In genomic region chr19:59466417-59466937, GRCm38 (mm10) we compare ENCODE assay signal across 18 mouse cellular contexts. TPM values are rescaled to one million over a fixed set of nuclear protein-coding genes. Genes with fewer than 3 reads are reported as not detected.
DNase-seq lines count a peak whose midpoint lies in the region; ATAC-seq lines count a peak whose summit lies in the region.
"Had no signal": no experiment of that assay in that cellular context is flagged by ENCODE, and none has a peak within 500 bp of the region (broad histone marks: within the 10 kb centered on the region; RNA-seq: fewer than 3 reads in every experiment).

No protein-coding gene starts in this region.

- 2% methylated on average over 6 of the region's 6 CpGs for WGBS in kidney, embryonic 14.5 days
- under 1% methylated on average over 6 of the region's 6 CpGs for WGBS in embryonic facial prominence, embryonic 12.5 days
- under 1% methylated on average over 6 of the region's 6 CpGs for WGBS in forebrain, embryonic 10.5 days
- under 1% methylated on average over 6 of the region's 6 CpGs for WGBS in midbrain, embryonic 11.5 days

- no peaks in the 10 kb centered on the region for H3K9me3 ChIP-seq in kidney, embryonic 14.5 days (ENCODE audit: control insufficient read depth, low read length)
- H3K9me3 ChIP-seq in embryonic facial prominence, embryonic 12.5 days, result no peaks in the 10 kb centered on the region
- no peaks in the 10 kb centered on the region for H3K9me3 ChIP-seq in forebrain, embryonic 10.5 days
- no peaks in the 10 kb centered on the region for H3K9me3 ChIP-seq in midbrain, embryonic 11.5 days (ENCODE audit: control insufficient read depth, low read length)

- peak overlapping the region; percentile 8; the same call in 1 of the 2 replicates for H3K4me3 ChIP-seq in kidney, embryonic 14.5 days (ENCODE audit: low read length)
- H3K4me3 ChIP-seq in embryonic facial prominence, embryonic 12.5 days, result no peak overlapping the region
- H3K4me3 ChIP-seq in forebrain, embryonic 10.5 days, result peak overlapping the region; percentile 91
- H3K4me3 ChIP-seq in midbrain, embryonic 11.5 days (ENCODE audit: low read depth, low read length), result no peak overlapping the region

- H3K4me2 ChIP-seq in kidney, embryonic 14.5 days (replicated peaks; ENCODE audit: low read depth, low read length), result peak overlapping the region; percentile 47
- peak overlapping the region; percentile 20; the same call in 1 of the 2 replicates for H3K4me2 ChIP-seq in embryonic facial prominence, embryonic 12.5 days (replicated peaks)
- peak overlapping the region; percentile 30 for H3K4me2 ChIP-seq in midbrain, embryonic 11.5 days

- peaks cover 92% of the 10 kb centered on the region for H3K27me3 ChIP-seq in kidney, embryonic 14.5 days (ENCODE audit: control insufficient read depth, insufficient read depth, low read length)
- peaks cover 85% of the 10 kb centered on the region for H3K27me3 ChIP-seq in embryonic facial prominence, embryonic 12.5 days
- peaks cover 100% of the 10 kb centered on the region for H3K27me3 ChIP-seq in forebrain, embryonic 10.5 days (ENCODE audit: poor library complexity, severe bottlenecking)
- H3K27me3 ChIP-seq in midbrain, embryonic 11.5 days (ENCODE audit: control insufficient read depth, insufficient read depth, low read length), result peaks cover 94% of the 10 kb centered on the region

- no peaks in the 10 kb centered on the region for H3K36me3 ChIP-seq in kidney, embryonic 14.5 days (ENCODE audit: control insufficient read depth, insufficient read depth, low read length)
- H3K36me3 ChIP-seq in embryonic facial prominence, embryonic 12.5 days, result no peaks in the 10 kb centered on the region
- peaks cover 30% of the 10 kb centered on the region for H3K36me3 ChIP-seq in forebrain, embryonic 10.5 days (replicated peaks)
- no peaks in the 10 kb centered on the region for H3K36me3 ChIP-seq in midbrain, embryonic 11.5 days (ENCODE audit: control insufficient read depth, insufficient read depth, low read length)
- H3K36me3 ChIP-seq: G1E had no signal

- peak overlapping the region; percentile 3; the same call in 1 of the 2 replicates for H3K9ac ChIP-seq in kidney, embryonic 14.5 days (ENCODE audit: low read depth, low read length)
- H3K9ac ChIP-seq in embryonic facial prominence, embryonic 12.5 days, result no peak overlapping the region
- no peak overlapping the region for H3K9ac ChIP-seq in midbrain, embryonic 11.5 days (ENCODE audit: low read length)

- peaks cover 17% of the 10 kb centered on the region for H3K4me1 ChIP-seq in kidney, embryonic 14.5 days (ENCODE audit: control insufficient read depth, insufficient read depth, low read length)
- peaks cover 26% of the 10 kb centered on the region for H3K4me1 ChIP-seq in embryonic facial prominence, embryonic 12.5 days
- peaks cover 98% of the 10 kb centered on the region for H3K4me1 ChIP-seq in forebrain, embryonic 10.5 days
- H3K4me1 ChIP-seq in midbrain, embryonic 11.5 days (ENCODE audit: control insufficient read depth, insufficient read depth, low read length), result peaks cover 39% of the 10 kb centered on the region

- peak overlapping the region; percentile 11; the same call in 1 of the 2 replicates for H3K27ac ChIP-seq in kidney, embryonic 14.5 days (ENCODE audit: low read depth, low read length)
- 0 out of 2 replicates have a peak overlapping the region, but pooled peaks have one; percentile 3 for H3K27ac ChIP-seq in embryonic facial prominence, embryonic 12.5 days
- H3K27ac ChIP-seq in forebrain, embryonic 10.5 days, result peak overlapping the region; percentile 100
- H3K27ac ChIP-seq in midbrain, embryonic 11.5 days (ENCODE audit: low read depth, low read length), result peak overlapping the region; percentile 51; the same call in 1 of the 2 replicates
- H3K27ac ChIP-seq: gastrocnemius, adult 2 months had no signal

- no peak for DNase-seq in kidney, adult 9 months
- DNase-seq in forebrain, embryonic 10.5 days (ENCODE audit: extremely low spot score, low spot score), result no peak
- peak; percentile 93 for DNase-seq in midbrain, embryonic 11.5 days (ENCODE audit: low spot score, missing footprints)
- no peak for DNase-seq in adrenal gland, adult 2 months
- DNase-seq: adrenal gland, postnatal 25 days; cerebellum, postnatal 25 days; gastrocnemius, adult 2 months; heart, postnatal 10 days; layer of hippocampus, adult 9-11 months; left cerebral cortex, postnatal 4 days; right cerebral cortex, postnatal 14 days had no signal

- ATAC-seq in kidney, embryonic 14.5 days (ENCODE audit: low FRiP score, low TSS enrichment), result no peak
- no peak for ATAC-seq in embryonic facial prominence, embryonic 12.5 days (ENCODE audit: insufficient number of reproducible peaks, insufficient read depth, low FRiP score, low TSS enrichment)
- no peak for ATAC-seq in midbrain, embryonic 11.5 days (ENCODE audit: low FRiP score)
- ATAC-seq in activated CD4-positive, CD25-positive, alpha-beta regulatory T cell, adult 4 months, result no peak

RNA-seq across cellular contexts. Expression of gene Emx2, which starts 8.3 kb away (rescaled TPM):
- 40.5 and 43.6 TPM in 2 replicates for polyA plus RNA-seq in kidney, embryonic 14.5 days (2014; fragmentation: Nextera tagmentation; extraction: Ambion mirVana)
- 20.6 and 23.7 TPM in 2 replicates for polyA plus RNA-seq in embryonic facial prominence, embryonic 12.5 days (2016; fragmentation: Nextera tagmentation; extraction: Ambion mirVana)
- polyA plus RNA-seq in forebrain, embryonic 10.5 days (2016; fragmentation: Nextera tagmentation; extraction: Ambion mirVana), result 44.1 and 48.1 TPM in 2 replicates
- polyA plus RNA-seq in midbrain, embryonic 11.5 days (2014; fragmentation: Nextera tagmentation; extraction: Ambion mirVana), result 12.1 and 12.2 TPM in 2 replicates
- total RNA-seq in adrenal gland, adult 2 months (2021), result under 1 TPM in 1 of 2 experiments, not detected in 1; 0.55 TPM
- 0.18 and 0.24 TPM in 2 replicates for polyA plus RNA-seq in adrenal gland, adult 2 months (2012; rRNA removed)
- not detected for polyA plus RNA-seq in activated CD4-positive, CD25-positive, alpha-beta regulatory T cell, adult 4 months (2017; shearing (Covaris generic))
- total RNA-seq: adrenal gland, postnatal 25 days; heart, adult 8-10 months; heart, postnatal 10 days; monocyte, adult 5-6 weeks had no signal
- polyA plus RNA-seq: G1E; liver, embryonic 16.5 days had no signal

Comparison
In these comparisons a context has a peak if more than half of its experiments do, and no peak if none do; other contexts are left out.
1. H3K27ac ChIP-seq: peak in every context shown above with its lines; median percentile 100 in forebrain, embryonic 10.5 days; 51 in midbrain, embryonic 11.5 days; 11 in kidney, embryonic 14.5 days; 3 in embryonic facial prominence, embryonic 12.5 days.
2. H3K4me3 ChIP-seq: peak in kidney, embryonic 14.5 days (single experiment) and forebrain, embryonic 10.5 days (single experiment); none in embryonic facial prominence, embryonic 12.5 days (single experiment) and midbrain, embryonic 11.5 days (single experiment).
3. RNA of gene Emx2, which starts 8.3 kb away (polyA plus RNA-seq): 44.1 to 48.1 TPM in forebrain, embryonic 10.5 days, 40.5 to 43.6 TPM in kidney, embryonic 14.5 days, 20.6 to 23.7 TPM in embryonic facial prominence, embryonic 12.5 days and 12.1 to 12.2 TPM in midbrain, embryonic 11.5 days; 0.18 to 0.24 TPM in adrenal gland, adult 2 months and not detected in activated CD4-positive, CD25-positive, alpha-beta regulatory T cell, adult 4 months; every median in the first group is over 10 times any median in the second.
4. Peak in every context shown above with its lines, with median percentiles within 50 percentile points of each other: H3K4me2 ChIP-seq.